Mouse (Mus musculus) stomach, postnatal 0 days (tissue): Measurements from ENCODE around the gene Galnt7.

Experiments used
- CTCF ChIP-seq: IDR thresholded peaks from 2 replicates; pipeline ENCODE4 v1.5.1; 2016; ENCODE audit warnings: antibody characterized with exemption, low read depth, mild to moderate bottlenecking, moderate library complexity
- EP300 ChIP-seq: optimal IDR thresholded peaks from 2 replicates; pipeline ENCODE3; 2016; ENCODE audit warnings: antibody characterized with exemption

DNA sequence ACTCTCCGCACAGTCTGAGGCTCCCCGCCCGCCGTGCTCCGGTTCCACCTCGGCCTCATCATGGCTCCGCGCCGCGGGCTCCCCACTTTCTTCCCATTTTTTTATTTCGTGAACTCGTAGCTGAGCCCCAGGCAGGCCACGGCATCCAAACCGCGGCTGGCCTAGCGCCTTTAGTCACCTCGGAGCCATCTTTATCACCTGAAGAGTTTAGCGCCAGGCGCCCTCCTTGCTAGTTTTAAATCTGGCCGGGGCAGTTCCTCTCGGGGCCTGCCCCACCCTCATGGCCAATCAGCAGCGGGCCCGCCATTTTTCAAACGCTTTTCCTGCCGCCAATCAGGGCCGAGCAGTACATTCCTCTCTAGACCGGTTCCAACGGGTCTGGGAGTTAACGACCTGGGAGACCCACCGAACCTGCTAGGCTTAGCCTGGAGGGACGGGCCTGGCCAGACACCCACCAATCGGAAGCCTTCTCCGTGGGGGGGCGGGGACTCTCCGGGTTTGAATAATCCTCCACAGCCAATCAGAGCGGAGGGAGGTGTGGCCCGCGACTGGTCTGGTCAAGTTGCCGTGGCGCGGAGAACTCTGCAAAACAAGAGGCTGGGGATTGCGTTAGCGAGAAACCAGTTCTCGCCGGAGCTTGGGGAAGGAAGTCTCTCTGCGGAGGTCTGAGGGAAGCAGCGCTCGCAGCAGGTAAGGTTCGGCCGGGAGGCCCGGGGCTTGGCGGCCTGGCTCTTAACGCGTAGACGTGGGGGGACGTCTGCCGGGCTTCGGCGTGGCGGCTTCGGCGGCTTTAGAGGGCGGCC is 141.3 kb downstream of the Galnt7 start, which contains the start of gene Hmgb2:
- TF ChIP-seq CTCF (no peak), EP300 (peak; percentile 91)
